Mouse (Mus musculus) embryonic facial prominence, embryonic 12.5 days (tissue): ENCODE measurements around the gene Cacnb3. TPM values are rescaled to one million over a fixed set of nuclear protein-coding genes. Genes with fewer than 3 reads are reported as not detected.

Experiments used
- ATAC-seq: fragments of 200-750 bp; cut with Nextera tagmentation; 2 replicates; pipeline ENCODE4 v1.8.0; 2017; ENCODE audit not compliant: insufficient number of reproducible peaks, insufficient read depth, low FRiP score, low TSS enrichment
- H3K27ac ChIP-seq: fragments of 300-500 bp; sonication (generic); 2 replicates; pipeline ENCODE4 v1.5.1; 2016; ENCODE audit warnings: mild to moderate bottlenecking
- H3K27me3 ChIP-seq: fragments of 300-500 bp; sonication (generic); 2 replicates; pipeline ENCODE4 v1.6.1; 2016; ENCODE audit warnings: mild to moderate bottlenecking, moderate library complexity
- H3K36me3 ChIP-seq: fragments of 300-500 bp; sonication (generic); 2 replicates; pipeline ENCODE4 v1.6.1; 2016; ENCODE audit warnings: mild to moderate bottlenecking
- H3K4me1 ChIP-seq: fragments of 300-500 bp; sonication (generic); 2 replicates; pipeline ENCODE4 v1.6.1; 2016
- H3K4me2 ChIP-seq: fragments of 300-500 bp; sonication (generic); replicated peaks from 2 replicates; pipeline ENCODE4 v1.6.1; 2016; ENCODE audit warnings: mild to moderate bottlenecking, moderate library complexity
- H3K4me3 ChIP-seq: fragments of 300-500 bp; sonication (generic); 2 replicates; pipeline ENCODE4 v1.5.1; 2016; ENCODE audit warnings: mild to moderate bottlenecking
- H3K9ac ChIP-seq: fragments of 300-500 bp; sonication (generic); 2 replicates; pipeline ENCODE4 v1.6.1; 2016; ENCODE audit warnings: mild to moderate bottlenecking, moderate library complexity
- H3K9me3 ChIP-seq: fragments of 300-500 bp; sonication (generic); 2 replicates; pipeline ENCODE4 v1.6.1; 2016; ENCODE audit warnings: mild to moderate bottlenecking, moderate library complexity
- WGBS: fragments of 180-500 bp; shearing (Covaris S2); methylation state at CpG from one replicate; pipeline ENCODE4 v1.1.7; 2016; 5-methylcytosine and 5-hydroxymethylcytosine counted together
- polyA plus RNA-seq: library from polyadenylated mRNA; unstranded; fragments of >200 nt; fragmentation: Nextera tagmentation; extraction: Ambion mirVana; gene quantifications from 2 replicates; pipeline ENCODE4 v1.2.1, GENCODE M21; 2016

Cacnb3 gene
- polyA plus RNA-seq, 1 experiment from 2014 or later = 64.5 TPM

- Histone ChIP-seq H3K4me2 (no peak overlapping the region), H3K36me3 (no peaks in the 10 kb centered on the region), H3K9ac (no peak overlapping the region), H3K9me3 (no peaks in the 10 kb centered on the region), H3K27me3 (peaks cover 26% of the 10 kb centered on the region; the same call in 1 of the 2 replicates), H3K27ac (no peak overlapping the region), H3K4me1 (peaks cover 31% of the 10 kb centered on the region), H3K4me3 (no peak overlapping the region)
- WGBS = 69% methylated on average over 7 of the region's 7 CpGs
- ATAC-seq = no peak
These were observed 4.0 kb upstream of the Cacnb3 start for GRCm38 (mm10) chr15:98626487-98627212.

- 13% methylated on average over 20 of the region's 20 CpGs for WGBS
- Histone ChIP-seq H3K9me3 (no peaks in the 10 kb centered on the region), H3K27ac (peak overlapping the region; percentile 2; the same call in 1 of the 2 replicates), H3K9ac (peak overlapping the region; percentile 36; the same call in 1 of the 2 replicates), H3K36me3 (no peaks in the 10 kb centered on the region), H3K4me3 (peak overlapping the region; percentile 1; the same call in 1 of the 2 replicates), H3K27me3 (peaks cover 35% of the 10 kb centered on the region), H3K4me2 (peak overlapping the region; percentile 32), H3K4me1 (peaks cover 48% of the 10 kb centered on the region)
- ATAC-seq = no peak
These were observed 1.9 kb upstream of the Cacnb3 start for GRCm38 (mm10) chr15:98628589-98629254.

GRCm38 (mm10) chr15:98629464-98629863 is 1.2 kb upstream of the Cacnb3 start:
- peak overlapping the region; percentile 32; the same call in 1 of the 2 replicates for H3K4me2 ChIP-seq
- 0 out of 2 replicates have a peak overlapping the region, but pooled peaks have one; percentile 1 for H3K27ac ChIP-seq

GRCm38 (mm10) chr15:98631493-98631892 is 853 bp downstream of the Cacnb3 start:
- no peaks in the 10 kb centered on the region for H3K36me3 ChIP-seq
- peak overlapping the region; percentile 82 for H3K4me3 ChIP-seq
- no peaks in the 10 kb centered on the region for H3K9me3 ChIP-seq
- H3K4me2 ChIP-seq = peak overlapping the region; percentile 93
- peaks cover 58% of the 10 kb centered on the region for H3K4me1 ChIP-seq
- WGBS = under 1% methylated on average over 18 of the region's 18 CpGs
- H3K27me3 ChIP-seq = peaks cover 44% of the 10 kb centered on the region
- H3K9ac ChIP-seq = peak overlapping the region; percentile 30; the same call in 1 of the 2 replicates
- peak overlapping the region; percentile 73; the same call in 1 of the 2 replicates for H3K27ac ChIP-seq
- peak; percentile 30; the same call in 1 of the 2 replicates for ATAC-seq

More at GRCm38 (mm10) chr15:98629464-98629863, 1.2 kb upstream of the Cacnb3 start:
- peaks cover 35% of the 10 kb centered on the region for H3K27me3 ChIP-seq
- no peak overlapping the region for H3K4me3 ChIP-seq
- peaks cover 52% of the 10 kb centered on the region for H3K4me1 ChIP-seq
- H3K9me3 ChIP-seq = no peaks in the 10 kb centered on the region
- no peaks in the 10 kb centered on the region for H3K36me3 ChIP-seq
- WGBS = 57% methylated on average over 6 of the region's 6 CpGs
- no peak for ATAC-seq
- no peak overlapping the region for H3K9ac ChIP-seq

GRCm38 (mm10) chr15:98632107-98632744 is 1.6 kb downstream of the Cacnb3 start:
- Histone ChIP-seq H3K9me3 (no peaks in the 10 kb centered on the region), H3K4me3 (peak overlapping the region; percentile 82), H3K9ac (peak overlapping the region; percentile 68), H3K27ac (peak overlapping the region; percentile 73), H3K4me2 (peak overlapping the region; percentile 93), H3K4me1 (peaks cover 64% of the 10 kb centered on the region), H3K36me3 (no peaks in the 10 kb centered on the region), H3K27me3 (peaks cover 48% of the 10 kb centered on the region)
- under 1% methylated on average over 25 of the region's 25 CpGs for WGBS
- ATAC-seq = peak; percentile 82

GRCm38 (mm10) chr15:98632921-98633320 is 2.3 kb downstream of the Cacnb3 start:
- peaks cover 67% of the 10 kb centered on the region for H3K4me1 ChIP-seq
- 2% methylated on average over 4 of the region's 4 CpGs for WGBS
- ATAC-seq = no peak
- H3K36me3 ChIP-seq = no peaks in the 10 kb centered on the region
- peak overlapping the region; percentile 68 for H3K9ac ChIP-seq
- peak overlapping the region; percentile 82 for H3K4me3 ChIP-seq
- H3K27me3 ChIP-seq = peaks cover 48% of the 10 kb centered on the region
- H3K27ac ChIP-seq = peak overlapping the region; percentile 67; the same call in 1 of the 2 replicates
- H3K9me3 ChIP-seq = no peaks in the 10 kb centered on the region
- H3K4me2 ChIP-seq = peak overlapping the region; percentile 93

- Histone ChIP-seq H3K9me3 (no peaks in the 10 kb centered on the region), H3K27ac (peak overlapping the region; percentile 88), H3K27me3 (peaks cover 43% of the 10 kb centered on the region), H3K4me3 (peak overlapping the region; percentile 82), H3K4me1 (peaks cover 66% of the 10 kb centered on the region), H3K4me2 (peak overlapping the region; percentile 93), H3K9ac (peak overlapping the region; percentile 81), H3K36me3 (no peaks in the 10 kb centered on the region)
- ATAC-seq = no peak
- WGBS = under 1% methylated on average over 25 of the region's 25 CpGs
These were observed 3.3 kb downstream of the Cacnb3 start for GRCm38 (mm10) chr15:98633822-98634470.

- peak; percentile 47 for ATAC-seq
- peak overlapping the region; percentile 81 for H3K9ac ChIP-seq
- H3K9me3 ChIP-seq = no peaks in the 10 kb centered on the region
- H3K27me3 ChIP-seq = peaks cover 43% of the 10 kb centered on the region
- peaks cover 60% of the 10 kb centered on the region for H3K4me1 ChIP-seq
- H3K36me3 ChIP-seq = peaks cover 4% of the 10 kb centered on the region; the same call in 1 of the 2 replicates
- H3K4me3 ChIP-seq = peak overlapping the region; percentile 82
- H3K4me2 ChIP-seq = peak overlapping the region; percentile 93
- H3K27ac ChIP-seq = peak overlapping the region; percentile 88
- WGBS = under 1% methylated on average over 53 of the region's 65 CpGs
These were observed 4.0 kb downstream of the Cacnb3 start for GRCm38 (mm10) chr15:98634541-98635081.

GRCm38 (mm10) chr15:98635291-98635841 is 4.7 kb downstream of the Cacnb3 start:
- H3K4me2 ChIP-seq = peak overlapping the region; percentile 93
- H3K9ac ChIP-seq = peak overlapping the region; percentile 81
- WGBS = 1% methylated on average over 21 of the region's 21 CpGs
- H3K4me3 ChIP-seq = peak overlapping the region; percentile 82
- peak overlapping the region; percentile 88 for H3K27ac ChIP-seq
- peaks cover 11% of the 10 kb centered on the region for H3K36me3 ChIP-seq
- peaks cover 54% of the 10 kb centered on the region for H3K4me1 ChIP-seq
- ATAC-seq = no peak
- H3K27me3 ChIP-seq = peaks cover 37% of the 10 kb centered on the region
- no peaks in the 10 kb centered on the region for H3K9me3 ChIP-seq

GRCm38 (mm10) chr15:98636517-98636916 is 5.9 kb downstream of the Cacnb3 start:
- peak overlapping the region; percentile 81; the same call in 1 of the 2 replicates for H3K9ac ChIP-seq
- WGBS = 35% methylated on average over 5 of the region's 5 CpGs
- no peak for ATAC-seq
- peaks cover 21% of the 10 kb centered on the region for H3K36me3 ChIP-seq
- H3K27ac ChIP-seq = no peak overlapping the region
- no peaks in the 10 kb centered on the region for H3K9me3 ChIP-seq
- H3K27me3 ChIP-seq = peaks cover 26% of the 10 kb centered on the region
- H3K4me1 ChIP-seq = peaks cover 43% of the 10 kb centered on the region
- peak overlapping the region; percentile 93 for H3K4me2 ChIP-seq
- no peak overlapping the region; the same call in 1 of the 2 replicates for H3K4me3 ChIP-seq
